Mouse (Mus musculus): Measurements from ENCODE around the gene Tex2.
A peak's percentile ranks its signal among the peaks of the same experiment; 100 is the strongest.
"Not testable (repeated sequence)": the region's sequence is repeated elsewhere in the genome, so short reads cannot be mapped to it uniquely, and the experiment has no call there.

The Tex2 gene

GRCm38 (mm10) chr11:106577624-106578355, 35.4 kb downstream of the Tex2 start:
- DNase-seq = not testable (repeated sequence)

GRCm38 (mm10) chr11:106574456-106574855, 38.8 kb downstream of the Tex2 start:
- no peak for DNase-seq

GRCm38 (mm10) chr11:106573476-106574240, 39.6 kb downstream of the Tex2 start:
- DNase-seq = no peak

- DNase-seq = no peak
These were observed 40.3 kb downstream of the Tex2 start for GRCm38 (mm10) chr11:106572958-106573357.

- DNase-seq = peak; percentile 40 to 43
These were observed 41.0 kb downstream of the Tex2 start for GRCm38 (mm10) chr11:106572020-106572782.

- DNase-seq = no peak
These were observed 41.9 kb downstream of the Tex2 start for GRCm38 (mm10) chr11:106571026-106571983.

- DNase-seq = no peak
These were observed 44.8 kb downstream of the Tex2 start for GRCm38 (mm10) chr11:106568329-106568960.

GRCm38 (mm10) chr11:106566040-106566785, 47.0 kb downstream of the Tex2 start:
- no peak for DNase-seq

GRCm38 (mm10) chr11:106564261-106564660, 49.0 kb downstream of the Tex2 start:
- peak in 1 of 2 experiments; percentile 25 for DNase-seq

GRCm38 (mm10) chr11:106562707-106563106, 50.5 kb downstream of the Tex2 start:
- no peak for DNase-seq

GRCm38 (mm10) chr11:106559773-106560172, 53.5 kb downstream of the Tex2 start:
- no peak for DNase-seq

GRCm38 (mm10) chr11:106558008-106558407, 55.2 kb downstream of the Tex2 start:
- DNase-seq = peak in 1 of 2 experiments; percentile 52

GRCm38 (mm10) chr11:106557398-106557797, 55.8 kb downstream of the Tex2 start:
- no peak for DNase-seq

GRCm38 (mm10) chr11:106556689-106557088, 56.5 kb downstream of the Tex2 start:
- no peak for DNase-seq

GRCm38 (mm10) chr11:106555805-106556615, 57.2 kb downstream of the Tex2 start:
- DNase-seq = peak; percentile 72 to 79

- no peak for DNase-seq
These were observed 62.8 kb downstream of the Tex2 start for GRCm38 (mm10) chr11:106550398-106550797.

GRCm38 (mm10) chr11:106546081-106546480, 67.1 kb downstream of the Tex2 start:
- no peak for DNase-seq

- no peak for DNase-seq
These were observed 68.3 kb downstream of the Tex2 start for GRCm38 (mm10) chr11:106544916-106545315.

- DNase-seq = no peak
These were observed 69.1 kb downstream of the Tex2 start for GRCm38 (mm10) chr11:106544133-106544532.

- DNase-seq = no peak
These were observed 70.2 kb downstream of the Tex2 start for GRCm38 (mm10) chr11:106543006-106543405.

Measured in kidney, adult 8-10 months (tissue).